Mouse (Mus musculus) lung, postnatal 0 days (tissue): ENCODE data around the gene Efna2.

Source experiments
- CTCF ChIP-seq: IDR thresholded peaks from 2 replicates; pipeline ENCODE4 v1.5.1; 2016; ENCODE audit warnings: antibody characterized with exemption, mild to moderate bottlenecking
- EP300 ChIP-seq: IDR thresholded peaks from 2 replicates; pipeline ENCODE4 v1.6.1; 2016; ENCODE audit warnings: antibody characterized with exemption, mild to moderate bottlenecking, control low read depth

- TF ChIP-seq CTCF (no peak), EP300 (peak; percentile 75)
Measured at GRCm38 (mm10) chr10:80158307-80158986, 20.8 kb upstream of the Efna2 start.
